Mouse (Mus musculus) regulatory T cell (primary cell): ENCODE results near the gene Vwa7.

Experiments used
- in situ Hi-C: fragments of 300-600 bp; cut with MboI, MseI; formaldehyde crosslinking; loops from one replicate; pipeline ENCODE4 v1.15.1; 2025; ENCODE audit warnings: high pct_unique_total_duplicates

Gene Vwa7

GRCm38 (mm10) chr17:35060737-35061297, 44.4 kb downstream of the Vwa7 start:
- in situ Hi-C loops: no loop called here

GRCm38 (mm10) chr17:35061299-35061698, 44.9 kb downstream of the Vwa7 start:
- in situ Hi-C loops: no loop called here

GRCm38 (mm10) chr17:35063466-35063865, 47.1 kb downstream of the Vwa7 start:
- in situ Hi-C loops: no loop called here

GRCm38 (mm10) chr17:35064378-35064877, 48.0 kb downstream of the Vwa7 start:
- in situ Hi-C loops: no loop called here

- in situ Hi-C loops: loop anchor here (5.0 kb wide), 1 partner anchor 43 kb away; no protein-coding TSS in a partner anchor
Measured at GRCm38 (mm10) chr17:35064951-35065947, 48.9 kb downstream of the Vwa7 start, which contains the start of gene Ly6g6c. Ly6g6c (plus strand) TSS chr17:35065388.

GRCm38 (mm10) chr17:35066084-35066483, 49.7 kb downstream of the Vwa7 start, which contains the start of gene Mpig6b:
Mpig6b (minus strand) TSS chr17:35066184.
- in situ Hi-C loops: loop anchor here (5.0 kb wide), 1 partner anchor 44 kb away; no protein-coding TSS in a partner anchor

GRCm38 (mm10) chr17:35068213-35068914, 52.0 kb downstream of the Vwa7 start:
- in situ Hi-C loops: loop anchor here (5.0 kb wide), 1 partner anchor 46 kb away; no protein-coding TSS in a partner anchor

GRCm38 (mm10) chr17:35070556-35071229, 54.3 kb downstream of the Vwa7 start:
- in situ Hi-C loops: no loop called here

GRCm38 (mm10) chr17:35071454-35071853, 55.1 kb downstream of the Vwa7 start:
- in situ Hi-C loops: no loop called here

- in situ Hi-C loops: no loop called here
Measured at GRCm38 (mm10) chr17:35074097-35074496, 57.7 kb downstream of the Vwa7 start.
